Mouse (Mus musculus) adrenal gland, postnatal 4 days (tissue): ENCODE data around the gene Phka1. TPM values are rescaled to one million over a fixed set of nuclear protein-coding genes. Genes with fewer than 3 reads are reported as not detected.
"Not testable (repeated sequence)": the region's sequence is repeated elsewhere in the genome, so short reads cannot be mapped to it uniquely, and the experiment has no call there.

Experiments
- DNase-seq, 2 experiments: peaks; one replicate each; pipeline ENCODE4 v3.0.0; 2021 to 2022; ENCODE audit warnings: low spot score in 2 of 2, mixed read lengths in 2 of 2
- long read RNA-seq, 2 experiments: library from polyadenylated mRNA; stranded (forward); transcript quantifications; one replicate each; pipeline ENCODE4 v2.0.0; 2021
- total RNA-seq, 2 experiments: library from RNA; stranded (reverse); gene quantifications; 2 replicates each; pipeline ENCODE4 v1.2.3; 2021

Phka1 gene
- 10 to 100 TPM; 15.5 to 17.0 TPM for total RNA-seq
- long read RNA-seq, experiment 1, full-length matches to known transcripts, result 2 of 4 reads
- long read RNA-seq, experiment 1, partial matches to known transcripts, result 0 of 4 reads
- long read RNA-seq, experiment 1, other reads (novel, unspliced or antisense), result 2 of 4 reads
- long read RNA-seq, experiment 2, full-length matches to known transcripts, result 4 of 7 reads
- long read RNA-seq, experiment 2, partial matches to known transcripts, result 2 of 7 reads
- long read RNA-seq, experiment 2, other reads (novel, unspliced or antisense), result 1 of 7 reads

DNA sequence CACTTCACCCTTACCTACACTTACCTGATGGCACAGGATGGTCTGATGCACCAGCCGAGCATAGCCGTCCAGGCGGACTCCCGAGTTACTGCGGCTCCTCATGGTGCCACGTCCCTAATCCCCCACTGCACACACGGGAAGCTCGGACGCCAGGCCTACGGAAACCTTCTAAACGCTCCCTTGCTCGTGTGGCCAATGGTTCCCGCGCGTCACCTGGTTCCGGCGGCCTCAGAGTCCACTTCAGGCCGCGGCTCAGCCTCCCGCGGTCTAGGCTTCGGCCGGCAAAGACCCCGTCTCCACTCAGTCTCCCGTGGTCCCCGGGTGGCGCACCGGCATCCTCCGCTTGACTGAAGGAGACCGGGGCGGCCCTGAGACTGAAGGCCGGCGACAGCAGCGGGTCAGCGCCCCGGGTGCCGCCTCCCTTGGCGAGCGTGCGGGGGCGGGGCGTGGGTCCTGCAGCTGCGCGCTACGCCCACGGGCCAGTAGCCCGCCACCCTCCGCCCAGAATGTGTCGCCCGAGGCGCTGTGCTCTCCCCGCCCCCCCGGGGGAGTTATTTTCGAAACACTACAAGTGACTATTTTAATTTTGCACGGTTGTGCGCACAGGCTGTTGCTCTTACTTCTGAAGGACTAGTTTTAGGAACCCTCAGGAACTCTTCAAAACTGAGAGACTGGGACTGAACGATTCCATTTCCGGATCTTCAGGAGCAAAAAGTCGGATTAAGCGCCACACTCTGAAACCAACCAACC lies at the start of gene Phka1:
Gene Phka1, minus strand, starts transcription at position 424 of the 750 bp plus-strand sequence.
- peak; percentile 48 to 55 for DNase-seq

GRCm38 (mm10) chrX:102689252-102689651 lies 45.2 kb upstream of the Phka1 start:
- not testable (repeated sequence) for DNase-seq

DNA sequence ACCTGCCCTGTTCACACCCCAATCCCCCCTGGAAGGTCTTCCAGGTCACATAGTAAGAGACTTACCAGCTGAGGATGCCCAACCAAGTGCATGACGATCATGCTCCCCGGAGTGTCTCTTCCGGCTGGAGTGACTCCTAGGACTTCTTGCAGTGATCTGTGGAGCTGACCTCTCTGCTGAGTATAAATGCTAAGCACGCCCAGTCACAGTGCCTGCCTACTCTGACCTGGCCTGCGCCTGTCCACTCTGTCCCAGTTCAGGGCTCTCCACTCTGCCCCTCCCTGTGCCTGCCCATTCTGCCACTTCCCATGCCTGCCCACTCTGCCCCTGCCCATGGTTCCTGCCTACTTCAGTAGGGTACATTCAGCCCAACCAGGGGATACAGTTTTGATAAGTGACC lies 42.8 kb upstream of the Phka1 start, which contains the start of gene Gm3880:
Gene Gm3880, minus strand, starts transcription at position 101 of the 400 bp plus-strand sequence.
- not testable (repeated sequence) for DNase-seq

- DNase-seq, result not testable (repeated sequence)
Measured at GRCm38 (mm10) chrX:102684706-102685105, 40.7 kb upstream of the Phka1 start.

GRCm38 (mm10) chrX:102666641-102667040 lies 22.6 kb upstream of the Phka1 start:
- DNase-seq, result no peak

- no peak for DNase-seq
Measured at GRCm38 (mm10) chrX:102660712-102661111, 16.7 kb upstream of the Phka1 start.

DNA sequence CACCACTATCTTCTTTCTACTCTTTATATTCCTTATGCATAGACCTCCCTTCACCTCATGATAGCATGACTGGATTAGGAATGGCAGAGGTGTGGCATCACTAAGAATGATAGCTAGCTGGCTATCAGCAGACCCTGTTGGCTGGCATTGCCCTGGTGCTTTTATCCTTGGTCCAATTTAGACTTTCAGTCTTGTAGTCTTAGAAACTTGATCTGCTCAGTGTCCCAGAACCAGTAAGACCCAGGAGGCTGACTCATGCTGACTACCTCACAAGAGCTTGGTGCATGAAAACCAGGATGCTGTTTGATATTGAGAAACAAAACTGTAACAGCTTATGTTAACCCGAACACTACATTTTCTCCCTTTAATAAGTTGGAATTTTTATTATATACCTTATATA lies 1.6 kb upstream of the Phka1 start:
- no peak for DNase-seq

GRCm38 (mm10) chrX:102645146-102645545 lies 1.1 kb upstream of the Phka1 start:
- DNase-seq, result no peak

DNA sequence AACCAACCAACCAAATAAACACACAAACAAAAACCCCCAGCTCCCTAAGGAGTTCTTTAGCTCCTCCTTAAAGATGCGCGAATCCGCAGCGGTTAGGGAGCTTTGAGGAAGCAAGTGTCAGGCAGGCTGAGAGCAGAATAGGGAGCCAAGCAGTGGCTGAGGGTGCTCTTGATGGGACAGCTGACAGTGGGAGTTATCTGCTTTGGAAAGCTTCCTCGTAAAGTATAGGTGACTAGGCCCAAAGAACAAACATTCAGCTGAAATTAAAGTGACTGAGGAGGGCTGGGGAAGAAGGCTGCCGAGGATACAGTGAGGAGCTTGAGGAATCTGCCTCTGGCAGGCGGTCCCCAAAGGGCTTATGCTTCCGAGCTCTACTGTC lies 516 bp upstream of the Phka1 start:
- no peak for DNase-seq

GRCm38 (mm10) chrX:102601269-102601668 lies 42.8 kb downstream of the Phka1 start:
- DNase-seq, result no peak

GRCm38 (mm10) chrX:102588560-102588959 lies 55.5 kb downstream of the Phka1 start:
- DNase-seq, result no peak

GRCm38 (mm10) chrX:102571186-102571585 lies 72.9 kb downstream of the Phka1 start:
- DNase-seq, result no peak

DNA sequence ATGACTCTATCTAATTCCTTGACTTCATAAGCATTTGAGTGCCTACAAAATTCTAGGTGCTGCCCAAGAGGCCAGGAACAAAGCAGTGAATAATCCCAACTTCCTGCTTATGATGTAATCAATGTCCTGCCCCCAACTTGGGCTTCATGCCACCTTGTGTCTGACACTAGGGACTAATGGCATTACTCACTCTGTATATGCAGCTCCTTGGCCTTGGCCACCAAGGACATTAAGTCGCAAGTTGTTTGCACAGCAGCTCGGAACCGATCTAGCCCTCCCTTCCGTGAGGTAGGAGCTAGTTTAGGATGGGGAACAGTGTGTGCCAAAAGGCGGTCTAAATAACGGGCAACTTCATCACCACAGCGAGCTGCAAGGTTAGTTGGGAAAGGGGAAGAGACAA lies 87.1 kb downstream of the Phka1 start:
- DNase-seq, result no peak

GRCm38 (mm10) chrX:102509205-102509604 lies 134.8 kb downstream of the Phka1 start:
- DNase-seq, result no peak

- peak in 1 of 2 experiments; percentile 7 for DNase-seq
Measured at GRCm38 (mm10) chrX:102504644-102505481, 139.2 kb downstream of the Phka1 start, which contains the start of gene Hdac8. Hdac8 (minus strand) TSS chrX:102505359.

- no peak for DNase-seq
Measured at GRCm38 (mm10) chrX:102504179-102504578, 139.9 kb downstream of the Phka1 start.

- no peak for DNase-seq
Measured at GRCm38 (mm10) chrX:102493992-102494730, 149.9 kb downstream of the Phka1 start.

GRCm38 (mm10) chrX:102485575-102485974 lies 158.5 kb downstream of the Phka1 start:
- no peak for DNase-seq

DNA sequence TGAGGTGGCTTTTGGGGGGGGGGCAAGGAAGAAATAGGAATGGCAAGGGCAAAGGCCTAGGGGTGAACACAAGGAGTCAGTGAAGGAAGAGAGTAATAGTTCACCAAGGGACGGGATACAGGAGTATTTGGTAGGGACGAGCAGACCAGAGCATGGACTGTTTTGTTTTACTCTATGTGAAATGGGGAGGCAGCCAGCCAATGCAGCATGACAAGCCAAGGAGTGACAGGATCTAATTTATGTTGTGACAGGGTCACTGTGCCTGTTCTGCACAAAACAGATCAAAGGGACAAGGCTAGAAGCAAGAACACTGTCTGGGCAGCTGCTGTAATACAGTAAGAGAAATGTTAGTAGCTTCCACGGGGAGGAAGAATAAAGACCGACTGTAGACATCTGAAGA lies 164.4 kb downstream of the Phka1 start:
- DNase-seq, result no peak

DNA sequence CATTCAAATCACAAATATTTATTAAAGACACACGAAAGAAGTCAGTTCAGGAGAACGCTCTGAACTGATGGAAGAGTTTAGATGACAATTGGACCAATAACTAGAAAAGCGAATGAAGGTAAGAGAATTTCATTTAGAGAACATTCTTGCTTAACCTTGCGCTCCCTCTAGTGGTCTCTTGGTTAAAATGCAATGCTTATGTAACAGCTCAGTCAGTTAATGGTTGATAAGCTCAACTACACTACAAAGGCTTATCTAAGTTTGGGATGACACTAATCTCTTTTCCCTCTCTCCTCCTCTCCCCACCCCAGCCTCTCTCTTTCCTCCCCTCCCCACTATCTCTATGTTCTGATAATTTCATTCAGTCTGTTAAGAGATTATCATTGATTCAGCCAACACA lies 165.1 kb downstream of the Phka1 start:
- DNase-seq, result no peak

GRCm38 (mm10) chrX:102478481-102478880 lies 165.6 kb downstream of the Phka1 start:
- DNase-seq, result no peak
